Mouse (Mus musculus) liver, adult (tissue): ENCODE measurements at regions not wholly inside any gene's neighbourhood (a gene's known extent, or its start where the extent isn't known, plus 50 kb on each side); places are given as distances from the start of the nearest gene placed in this dataset.
A peak's percentile ranks its signal among the peaks of the same experiment; 100 is the strongest.

Experiments used
- GATA4 ChIP-seq: IDR thresholded peaks from 2 replicates; pipeline ENCODE4 v1.6.1; 2014; ENCODE audit warnings: mild to moderate bottlenecking, low read length; ENCODE audit not compliant: insufficient replicate concordance

DNA sequence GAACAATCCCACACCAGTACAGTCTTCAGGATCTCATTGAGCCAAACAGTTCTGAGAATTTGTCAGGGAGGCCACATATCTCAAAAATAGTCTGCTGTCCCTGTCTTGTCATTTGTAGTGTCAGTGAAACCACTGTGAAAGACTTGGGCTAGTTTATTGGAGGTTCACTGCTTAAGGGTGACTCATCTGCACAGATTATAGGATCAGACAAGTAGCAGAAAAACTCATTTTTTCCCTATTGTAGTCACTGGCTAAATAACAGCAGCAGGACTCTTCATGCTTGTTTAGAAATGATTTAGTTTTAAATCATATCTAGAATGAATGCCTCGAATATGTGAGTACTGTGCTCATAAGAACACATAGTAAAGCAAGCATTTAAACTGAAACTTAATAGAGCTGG is 475.2 kb upstream of the Marcks start:
- no peak for TF ChIP-seq GATA4

DNA sequence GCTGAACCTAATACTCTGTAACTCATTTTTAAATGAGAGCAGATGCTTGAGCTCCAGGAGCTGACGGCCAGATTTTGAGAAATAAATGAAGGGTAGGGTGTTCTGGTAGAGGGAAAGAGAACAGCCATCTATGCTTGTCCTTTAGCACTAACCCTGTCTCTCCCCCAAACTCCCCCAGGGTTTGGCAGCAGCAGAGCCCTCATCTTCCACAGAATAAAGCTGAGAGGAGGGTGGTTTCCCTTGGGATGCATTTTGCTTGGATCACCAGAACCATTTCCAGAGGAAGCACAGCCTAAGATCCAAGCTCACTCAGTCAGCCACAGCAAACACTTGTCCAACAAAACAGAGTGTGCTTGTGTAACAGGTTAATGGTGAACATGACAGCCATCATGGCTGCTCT is 464.8 kb upstream of the Marcks start:
- TF ChIP-seq GATA4, result no peak

DNA sequence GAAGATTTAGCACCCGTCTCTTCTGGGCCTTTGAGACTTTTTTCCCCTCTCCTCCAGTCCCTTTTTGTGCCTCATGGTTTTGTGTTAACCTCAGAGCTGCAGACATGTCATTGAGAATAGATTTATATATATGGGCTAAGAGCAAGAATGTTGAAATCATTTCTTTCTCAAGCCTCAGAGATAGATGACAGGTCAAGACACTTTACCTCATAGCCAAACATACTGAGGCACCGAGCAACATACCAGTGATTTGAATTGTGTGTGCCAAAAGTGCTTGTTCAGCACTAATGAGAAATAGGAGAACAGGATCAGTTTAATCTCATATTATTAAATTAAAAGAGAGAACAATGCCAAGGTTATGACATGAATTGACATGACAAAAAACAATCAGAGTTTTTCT is 464.2 kb upstream of the Marcks start:
- no peak for TF ChIP-seq GATA4

DNA sequence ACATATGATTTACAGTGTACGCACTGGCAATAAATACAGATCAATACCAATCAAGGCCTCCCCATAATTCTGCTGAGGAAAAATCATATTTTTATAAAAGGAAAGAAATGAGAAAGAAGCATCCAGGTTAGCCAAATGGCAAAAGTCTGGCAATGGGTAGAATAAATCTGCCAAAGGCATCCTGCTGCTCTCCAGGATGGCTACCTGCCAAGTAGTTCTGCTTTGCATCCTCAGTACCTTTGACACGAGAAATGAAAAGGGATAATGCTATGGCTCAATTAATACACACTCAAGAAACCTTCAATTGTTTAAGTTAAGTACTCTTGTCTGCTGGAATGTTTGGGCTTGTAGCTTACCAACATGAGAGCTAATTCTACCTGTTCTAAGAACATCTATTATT is 451.2 kb upstream of the Marcks start:
- TF ChIP-seq GATA4, result no peak

DNA sequence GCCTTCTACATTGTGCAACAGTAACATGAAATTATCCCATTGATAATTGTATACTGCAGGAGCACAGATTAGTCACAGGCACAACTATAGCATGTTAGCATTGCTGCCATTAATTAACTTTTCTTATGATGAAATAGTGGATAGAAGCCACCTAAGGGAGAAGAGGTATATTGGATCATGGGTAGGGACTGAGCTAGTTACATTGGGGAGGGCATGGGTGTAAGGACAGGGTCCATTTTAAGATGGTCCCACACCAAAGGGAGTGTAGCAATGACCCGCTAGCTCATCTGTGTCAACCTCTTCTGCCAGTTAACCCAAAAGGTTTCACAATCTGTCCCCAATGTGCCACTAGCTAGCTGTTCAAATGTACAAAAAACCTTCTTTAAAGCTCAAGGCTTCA is 450.3 kb upstream of the Marcks start:
- TF ChIP-seq GATA4, result no peak

GRCm38 (mm10) chr10:37571171-37571570 is 432.5 kb upstream of the Marcks start:
- no peak for TF ChIP-seq GATA4

DNA sequence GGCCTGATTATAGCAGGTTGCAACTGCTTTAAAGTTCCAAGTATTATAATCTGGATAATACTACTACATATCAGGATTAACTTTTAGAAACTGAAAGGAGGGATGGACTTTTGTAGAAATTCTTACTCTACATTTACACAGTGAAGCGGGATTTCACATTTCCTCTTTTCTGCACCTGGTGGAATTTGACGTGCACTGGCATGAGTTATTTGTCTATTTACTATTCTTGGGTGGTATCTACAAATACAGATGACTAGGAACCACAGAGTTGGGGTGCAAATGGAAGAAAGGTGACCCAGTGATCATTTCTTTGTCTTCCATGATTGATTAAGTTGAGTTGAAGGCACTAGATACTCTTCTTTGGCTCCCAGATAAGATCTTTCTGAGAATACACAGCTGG is 423.0 kb upstream of the Marcks start:
- no peak for TF ChIP-seq GATA4

GRCm38 (mm10) chr10:37549446-37549845 is 410.7 kb upstream of the Marcks start:
- TF ChIP-seq GATA4, result peak; percentile 91

DNA sequence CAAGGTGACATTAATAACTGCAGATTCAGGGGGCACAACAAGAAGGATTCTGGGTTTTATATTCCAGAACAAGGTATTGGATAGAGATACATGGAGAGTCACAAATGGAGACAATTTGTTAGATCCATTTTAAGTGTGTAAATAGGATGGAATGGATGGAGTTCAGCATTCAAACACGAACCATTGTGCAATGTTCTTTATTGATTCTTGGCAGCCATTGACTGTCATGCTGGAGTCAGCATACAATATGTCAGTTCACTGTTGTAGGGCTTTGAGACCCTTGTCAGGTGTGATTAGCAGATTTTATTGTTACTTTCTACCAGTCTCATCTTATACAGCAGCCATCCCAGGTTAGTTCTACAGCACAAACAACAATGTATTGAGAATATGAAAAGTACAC is 402.0 kb upstream of the Marcks start:
- TF ChIP-seq GATA4, result no peak

- no peak for TF ChIP-seq GATA4
Observed at GRCm38 (mm10) chr10:37505966-37506615, 367.4 kb upstream of the Marcks start.

- TF ChIP-seq GATA4, result no peak
Observed at GRCm38 (mm10) chr10:37504468-37504867, 365.7 kb upstream of the Marcks start.

DNA sequence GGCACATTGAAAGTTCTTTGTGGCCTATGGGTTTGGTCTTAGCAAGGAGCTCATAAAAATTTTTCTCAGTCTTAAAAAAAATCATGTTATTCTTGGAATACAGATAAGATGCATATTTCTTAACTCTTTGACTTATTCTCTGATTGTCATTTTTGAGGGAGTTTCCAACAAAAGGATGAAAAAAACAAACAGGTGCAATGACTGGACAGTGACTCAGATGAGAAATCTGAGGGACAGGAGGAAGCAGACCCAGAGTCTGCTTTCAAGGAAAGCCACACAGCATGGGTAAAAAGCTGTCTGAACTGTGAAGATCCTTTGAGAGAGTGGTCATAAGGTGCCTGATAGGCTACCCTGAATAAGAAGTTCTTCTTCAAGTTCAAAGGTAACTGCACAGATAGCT is 363.8 kb upstream of the Marcks start:
- no peak for TF ChIP-seq GATA4

DNA sequence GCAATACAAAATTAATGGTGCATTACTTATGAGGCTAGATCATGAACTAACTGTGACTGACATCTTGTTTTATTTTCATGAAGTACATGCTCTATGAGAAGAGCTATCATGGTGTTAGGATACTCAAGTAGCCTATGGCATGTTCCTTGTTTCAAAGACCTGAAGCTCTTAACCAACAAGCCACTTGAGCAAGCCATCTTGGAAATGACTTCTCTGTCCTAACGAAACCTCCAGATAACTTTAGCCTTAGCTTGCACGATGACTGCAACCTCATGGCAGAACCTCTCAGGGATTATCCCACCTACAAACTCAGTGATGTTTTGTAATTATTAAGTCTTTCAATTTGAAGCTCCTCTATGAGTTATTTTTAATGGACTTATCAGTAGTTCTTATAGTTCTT is 362.3 kb upstream of the Marcks start:
- no peak for TF ChIP-seq GATA4

DNA sequence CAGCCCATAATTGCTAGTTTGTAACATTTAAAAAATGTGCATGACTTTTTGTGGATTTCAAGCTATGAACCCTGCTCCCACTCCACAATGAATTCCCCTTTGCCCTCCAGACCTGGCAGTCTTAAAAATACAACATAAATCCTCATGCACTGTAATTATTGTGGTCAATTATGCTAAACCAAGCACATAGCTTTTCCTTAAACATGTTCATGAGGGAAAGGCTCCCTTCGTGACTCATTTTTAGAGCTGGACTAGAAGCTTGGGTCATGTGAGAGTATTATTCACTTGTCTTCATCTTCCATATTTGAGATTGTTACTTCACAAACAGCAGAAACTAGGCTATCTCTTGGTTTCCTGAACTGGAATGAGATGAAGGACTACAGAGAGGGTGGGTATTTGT is 356.7 kb upstream of the Marcks start:
- no peak for TF ChIP-seq GATA4

DNA sequence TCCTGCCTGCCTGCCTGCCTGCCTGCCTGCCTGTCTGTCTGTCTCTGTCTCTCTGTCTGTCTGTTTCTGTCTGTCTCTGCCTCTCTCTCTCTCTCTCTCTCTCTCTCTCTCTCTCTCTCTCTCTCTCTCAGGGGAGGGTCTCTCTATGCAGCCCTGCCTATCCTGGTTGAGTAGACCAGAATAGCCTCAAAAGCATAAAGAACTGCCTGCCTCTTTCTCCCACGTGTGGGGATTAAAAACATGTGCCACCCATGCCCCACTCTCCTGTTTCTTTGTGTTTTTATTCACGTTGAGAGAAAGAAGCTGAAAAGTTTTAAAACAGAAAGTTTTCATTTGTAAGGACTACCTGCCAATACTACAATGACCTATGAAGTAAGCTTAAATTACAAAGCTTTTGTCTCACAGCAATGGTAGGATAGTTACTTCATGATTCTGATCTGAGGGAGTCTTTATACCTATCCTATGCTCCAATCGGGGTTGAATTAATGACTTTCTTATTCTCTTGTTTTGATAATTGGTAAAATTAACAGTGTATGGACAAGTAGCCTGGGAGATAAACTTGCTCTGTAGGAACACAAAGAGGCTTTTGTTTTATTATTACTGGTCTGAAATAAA is 355.9 kb upstream of the Marcks start:
- no peak for TF ChIP-seq GATA4

DNA sequence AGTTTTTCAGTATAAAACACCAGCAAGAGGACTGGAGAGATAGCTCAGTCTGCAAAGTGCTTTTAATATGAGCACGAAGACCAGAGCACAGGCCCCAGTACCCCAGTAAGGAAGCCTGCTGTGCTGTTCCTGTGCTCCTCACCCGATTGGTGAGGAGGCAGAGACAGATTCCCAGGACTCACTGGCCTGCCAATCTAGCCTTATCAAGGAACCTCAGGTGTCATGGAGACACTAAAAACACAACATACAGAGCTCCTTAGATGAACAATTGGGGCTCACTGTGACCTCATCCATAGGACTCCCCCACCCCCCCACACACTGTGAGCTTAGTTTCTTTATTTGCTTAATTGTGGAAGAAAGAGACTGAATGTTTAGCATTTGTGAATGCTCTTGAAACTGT is 355.4 kb upstream of the Marcks start:
- TF ChIP-seq GATA4, result no peak
